ENCODE assay signal across 10 mouse cellular contexts in genomic region chr2:25186575-25186930, GRCm38 (mm10). TPM values are rescaled to one million over a fixed set of nuclear protein-coding genes. Genes with fewer than 3 reads are reported as not detected.
DNase-seq lines count a peak whose midpoint lies in the region; ATAC-seq and TF ChIP-seq lines count a peak whose summit lies in the region.
"Had no signal": no experiment of that assay in that cellular context is flagged by ENCODE, and none has a peak within 500 bp of the region (broad histone marks: within the 10 kb centered on the region; RNA-seq: fewer than 3 reads in every experiment).

No protein-coding gene starts in this region.

- TF ChIP-seq EP300 in CH12.LX (IDR thresholded peaks at IDR 0.05; ENCODE audit: low read length), result no peak

- no peak for DNase-seq in gastrocnemius, adult 2 months
- DNase-seq in gastrocnemius, adult 8-10 months (ENCODE audit: low spot score in 2 of 2), result no peak
- DNase-seq in CH12.LX (ENCODE audit: extremely low read depth), result no peak
- DNase-seq in hindbrain, embryonic 11.5 days (ENCODE audit: low spot score), result no peak
- DNase-seq in layer of hippocampus, postnatal 25 days (ENCODE audit: extremely low spot score in 1 of 2, low spot score in 1 of 2), result no peak
- no peak for DNase-seq in cerebellum, adult 11 months
- no peak for DNase-seq in kidney, postnatal 4 days
- DNase-seq: kidney, adult 18-20 months had no signal

- intact Hi-C loops in gastrocnemius, adult 2 months (cut with DNase I), result no loop called here

- peaks cover 2% of the 10 kb centered on the region for H3K9me3 ChIP-seq in CH12.LX (replicated peaks; ENCODE audit: low read length)
- no peaks in the 10 kb centered on the region for H3K9me3 ChIP-seq in hindbrain, embryonic 11.5 days (ENCODE audit: control insufficient read depth, low read length)
- no peaks in the 10 kb centered on the region for H3K9me3 ChIP-seq in liver, embryonic 16.5 days (replicated peaks; ENCODE audit: control insufficient read depth, low read length)

- peak overlapping the region; percentile 79; the same call in 1 of the 2 replicates for H3K27ac ChIP-seq in gastrocnemius, adult 2 months
- no peak overlapping the region for H3K27ac ChIP-seq in CH12.LX (ENCODE audit: insufficient read depth, low read depth)
- H3K27ac ChIP-seq in hindbrain, embryonic 11.5 days (ENCODE audit: low read depth, low read length), result peak overlapping the region; percentile 98
- no peak overlapping the region for H3K27ac ChIP-seq in liver, embryonic 16.5 days (ENCODE audit: low read length)

- no peak for TF ChIP-seq POLR2A in CH12.LX (IDR thresholded peaks at IDR 0.05; ENCODE audit: low read depth, low read length)

- dilution Hi-C loops in CH12.LX (cut with MboI; ENCODE audit: extremely low pct_ligation_motif_present, extremely low pct_unique_long_range_greater_than_20kb, low sequenced_read_pairs), result no loop called here

- H3K79me2 ChIP-seq in CH12.LX (replicated peaks; ENCODE audit: control insufficient read depth, extremely low read depth, insufficient read depth, poor library complexity, severe bottlenecking), result no peaks in the 10 kb centered on the region

- no peak for TF ChIP-seq RAD21 in CH12.LX (IDR thresholded peaks at IDR 0.05; ENCODE audit: low read depth, low read length)

- H3K4me2 ChIP-seq in CH12.LX (ENCODE audit: insufficient read depth, low read depth, poor library complexity, severe bottlenecking), result peak overlapping the region; percentile 58
- H3K4me2 ChIP-seq in hindbrain, embryonic 11.5 days (replicated peaks; ENCODE audit: low read depth, low read length), result peak overlapping the region; percentile 83
- peak overlapping the region; percentile 83; the same call in 1 of the 2 replicates for H3K4me2 ChIP-seq in liver, embryonic 16.5 days (ENCODE audit: low read depth, low read length)

- peaks cover 0 to under 1% of the 10 kb centered on the region in 2 experiments for H3K36me3 ChIP-seq in CH12.LX (replicated peaks in 1 of 2; ENCODE audit: control insufficient read depth in 1 of 2, insufficient read depth in 1 of 2, low read length in 1 of 2)
- H3K36me3 ChIP-seq in hindbrain, embryonic 11.5 days (ENCODE audit: control insufficient read depth, insufficient read depth, low read length), result 0 out of 2 replicates have a peak, but pooled peaks cover 3% of the 10 kb centered on the region
- no peaks in the 10 kb centered on the region for H3K36me3 ChIP-seq in liver, embryonic 16.5 days (ENCODE audit: control insufficient read depth, insufficient read depth)

- H3K4me3 ChIP-seq in gastrocnemius, adult 2 months, result no peak overlapping the region
- H3K4me3 ChIP-seq in CH12.LX (replicated peaks in 1 of 3; ENCODE audit: low read depth in 2 of 3, low read length in 2 of 3, poor library complexity in 1 of 3), result peak overlapping the region in 1 of 3 experiments; percentile 52
- H3K4me3 ChIP-seq in hindbrain, embryonic 11.5 days (ENCODE audit: low read depth, low read length), result peak overlapping the region; percentile 44
- no peak overlapping the region for H3K4me3 ChIP-seq in liver, embryonic 16.5 days (ENCODE audit: low read depth, low read length)

- no peak overlapping the region for H3K9ac ChIP-seq in CH12.LX (ENCODE audit: insufficient read depth, low read depth)
- peak overlapping the region; percentile 84 for H3K9ac ChIP-seq in hindbrain, embryonic 11.5 days (ENCODE audit: low read depth, low read length)
- no peak overlapping the region for H3K9ac ChIP-seq in liver, embryonic 16.5 days (ENCODE audit: low read depth, low read length)

- no peak for ATAC-seq in hindbrain, embryonic 11.5 days (ENCODE audit: low FRiP score)
- no peak for ATAC-seq in liver, embryonic 16.5 days (ENCODE audit: low read depth)

- TF ChIP-seq CTCF in gastrocnemius, adult 2 months (IDR thresholded peaks at IDR 0.05), result no peak
- TF ChIP-seq CTCF in CH12.LX (conservative IDR thresholded peaks at IDR 0.05 in 1 of 2, IDR thresholded peaks at IDR 0.05 in 1 of 2; ENCODE audit: low read depth in 2 of 2, low read length in 2 of 2), result no peak

- H3K4me1 ChIP-seq in CH12.LX (ENCODE audit: control insufficient read depth in 1 of 2, insufficient read depth in 2 of 2), result peaks cover 12 to 31% of the 10 kb centered on the region in 2 experiments
- peaks cover 11% of the 10 kb centered on the region for H3K4me1 ChIP-seq in hindbrain, embryonic 11.5 days (replicated peaks; ENCODE audit: control insufficient read depth, insufficient read depth, low read length)
- peaks cover 15% of the 10 kb centered on the region for H3K4me1 ChIP-seq in liver, embryonic 16.5 days (ENCODE audit: control insufficient read depth, low read depth, low read length)

- H3K27me3 ChIP-seq in CH12.LX (replicated peaks), result peaks cover 41% of the 10 kb centered on the region
- H3K27me3 ChIP-seq in hindbrain, embryonic 11.5 days (ENCODE audit: control insufficient read depth, insufficient read depth, low read length), result no peaks in the 10 kb centered on the region
- H3K27me3 ChIP-seq in liver, embryonic 16.5 days (ENCODE audit: control insufficient read depth, insufficient read depth, low read depth, low read length), result peaks cover 50% of the 10 kb centered on the region

- in situ Hi-C loops in CH12.LX (cut with MboI; ENCODE audit: low pct_ligation_motif_present, low pct_unique_long_range_greater_than_20kb, low sequenced_read_pairs), result no loop called here

- 29% methylated on average over 5 of the region's 5 CpGs for WGBS in hindbrain, embryonic 11.5 days
- WGBS in liver, embryonic 16.5 days (ENCODE audit: insufficient replicate concordance), result 33% methylated on average over 5 of the region's 5 CpGs

TF ChIP-seq in CH12.LX, 34 proteins besides CTCF, POLR2A, EP300 and RAD21:
- TF ChIP-seq JUN (IDR thresholded peaks at IDR 0.05; ENCODE audit: insufficient read depth, low read depth, low read length) (no peak), CHD1 (IDR thresholded peaks at IDR 0.05; ENCODE audit: low read depth, low read length) (0 out of 2 replicates have a peak, but pooled peaks have one; percentile 25), USF1 (IDR thresholded peaks at IDR 0.05; ENCODE audit: low read depth, low read length) (no peak), CHD2 (IDR thresholded peaks at IDR 0.05; ENCODE audit: low read length) (no peak)

RNA-seq across cellular contexts. Expression of gene Nrarp, which starts 6.0 kb away (rescaled TPM):
- total RNA-seq in gastrocnemius, adult 2 months (2021), result 1 to 10 TPM; 4.0 to 5.2 TPM
- total RNA-seq in gastrocnemius, adult 8-10 months (2022), result 1 to 10 TPM; 3.0 to 7.1 (median 5.9) TPM
- total RNA-seq in CH12.LX (2012; rRNA removed) (3.1 TPM in 2 replicates), CH12.LX (2014; rRNA removed) (0.24 and 0.35 TPM in 2 replicates)
- 0.14 and 0.20 TPM in 2 replicates for polyA plus RNA-seq in CH12.LX (2012; ENCODE audit: insufficient read length, low read depth)
- 44.6 and 60.5 TPM in 2 replicates for polyA plus RNA-seq in hindbrain, embryonic 11.5 days (2014; fragmentation: Nextera tagmentation; extraction: Ambion mirVana)
- 1.1 and 1.3 TPM in 2 replicates for polyA plus RNA-seq in liver, embryonic 16.5 days (2015; fragmentation: Nextera tagmentation; extraction: Ambion mirVana)
- 10 to 100 TPM; 27.5 to 35.7 TPM for total RNA-seq in layer of hippocampus, postnatal 25 days (2021)

RNA-seq across cellular contexts. Expression of gene Tor4a, which starts 10.1 kb away (rescaled TPM):
- 1 to 10 TPM in 1 of 2 experiments, under 1 TPM in 1; 0.59 to 1.0 TPM for total RNA-seq in gastrocnemius, adult 2 months (2021)
- under 1 TPM; 0.48 to 0.92 (median 0.76) TPM for total RNA-seq in gastrocnemius, adult 8-10 months (2022)
- total RNA-seq in CH12.LX (2012; rRNA removed) (17.5 and 20.4 TPM in 2 replicates), CH12.LX (2014; rRNA removed) (12.6 and 13.1 TPM in 2 replicates)
- 15.3 TPM in 2 replicates for polyA plus RNA-seq in CH12.LX (2012; ENCODE audit: insufficient read length, low read depth)
- polyA plus RNA-seq in hindbrain, embryonic 11.5 days (2014; fragmentation: Nextera tagmentation; extraction: Ambion mirVana), result 0.94 and 2.4 TPM in 2 replicates
- 6.5 and 6.6 TPM in 2 replicates for polyA plus RNA-seq in liver, embryonic 16.5 days (2015; fragmentation: Nextera tagmentation; extraction: Ambion mirVana)
- 1 to 10 TPM; 1.5 TPM for total RNA-seq in layer of hippocampus, postnatal 25 days (2021)

RNA-seq across cellular contexts. Expression of gene Nelfb, which starts 24.7 kb away (rescaled TPM):
- total RNA-seq in gastrocnemius, adult 2 months (2021), result 10 to 100 TPM; 22.3 to 23.1 TPM
- 10 to 100 TPM; 20.8 to 28.3 (median 22.6) TPM for total RNA-seq in gastrocnemius, adult 8-10 months (2022)
- total RNA-seq in CH12.LX (2012; rRNA removed), result 57.0 and 58.7 TPM in 2 replicates
- 42.0 and 53.6 TPM in 2 replicates for total RNA-seq in CH12.LX (2014; rRNA removed)
- 52.5 and 58.0 TPM in 2 replicates for polyA plus RNA-seq in CH12.LX (2012; ENCODE audit: insufficient read length, low read depth)
- polyA plus RNA-seq in hindbrain, embryonic 11.5 days (2014; fragmentation: Nextera tagmentation; extraction: Ambion mirVana), result 89.6 and 93.7 TPM in 2 replicates
- polyA plus RNA-seq in liver, embryonic 16.5 days (2015; fragmentation: Nextera tagmentation; extraction: Ambion mirVana), result 33.9 and 34.9 TPM in 2 replicates
- total RNA-seq in layer of hippocampus, postnatal 25 days (2021), result 10 to 100 TPM; 55.8 to 58.9 TPM

RNA-seq across cellular contexts. Expression of gene Stpg3, which starts 27.9 kb away (rescaled TPM):
- not detected for total RNA-seq in gastrocnemius, adult 2 months (2021)
- total RNA-seq in gastrocnemius, adult 8-10 months (2022), result not detected
- total RNA-seq in CH12.LX (2012; rRNA removed) (not detected in 2 replicates), CH12.LX (2014; rRNA removed) (not detected in 2 replicates)
- polyA plus RNA-seq in CH12.LX (2012; ENCODE audit: insufficient read length, low read depth), result not detected in 2 replicates
- polyA plus RNA-seq in hindbrain, embryonic 11.5 days (2014; fragmentation: Nextera tagmentation; extraction: Ambion mirVana), result not detected in 2 replicates
- polyA plus RNA-seq in liver, embryonic 16.5 days (2015; fragmentation: Nextera tagmentation; extraction: Ambion mirVana), result not detected in 2 replicates
- total RNA-seq in layer of hippocampus, postnatal 25 days (2021), result under 1 TPM in 1 of 2 experiments, not detected in 1; 0.32 TPM

RNA-seq across cellular contexts. Expression of gene Fam166a, which starts 32.0 kb away (rescaled TPM):
- total RNA-seq in gastrocnemius, adult 2 months (2021), result not detected
- not detected for total RNA-seq in gastrocnemius, adult 8-10 months (2022)
- total RNA-seq in CH12.LX (2012; rRNA removed), result 0.38 and 0.42 TPM in 2 replicates
- total RNA-seq in CH12.LX (2014; rRNA removed), result not detected in 2 replicates
- polyA plus RNA-seq in CH12.LX (2012; ENCODE audit: insufficient read length, low read depth), result 23.4 and 35.0 TPM in 2 replicates
- not detected in 2 replicates for polyA plus RNA-seq in hindbrain, embryonic 11.5 days (2014; fragmentation: Nextera tagmentation; extraction: Ambion mirVana)
- not detected in 2 replicates for polyA plus RNA-seq in liver, embryonic 16.5 days (2015; fragmentation: Nextera tagmentation; extraction: Ambion mirVana)
- under 1 TPM in 1 of 2 experiments, not detected in 1; 0.59 TPM for total RNA-seq in layer of hippocampus, postnatal 25 days (2021)
- total RNA-seq: megakaryocyte progenitor cell, adult 5-6 weeks had no signal

Comparison
In these comparisons a context has a peak if more than half of its experiments do, and no peak if none do; other contexts are left out.
1. H3K27ac ChIP-seq: peak in gastrocnemius, adult 2 months (single experiment) and hindbrain, embryonic 11.5 days (single experiment); none in CH12.LX (single experiment) and liver, embryonic 16.5 days (single experiment).
2. RNA of gene Tor4a, which starts 10.1 kb away (total RNA-seq): 12.6 to 20.4 TPM in CH12.LX; 1.5 TPM in layer of hippocampus, postnatal 25 days, 0.59 to 1.0 TPM in gastrocnemius, adult 2 months and 0.48 to 0.92 TPM in gastrocnemius, adult 8-10 months; every median in the first group is over 4 times any median in the second.
3. Peak in every context shown above with its lines, with median percentiles within 50 percentile points of each other: H3K4me2 ChIP-seq.